8 mouse cellular contexts compared by ENCODE assay signal in genomic region chr8:72136302-72136978, GRCm38 (mm10). TPM values are rescaled to one million over a fixed set of nuclear protein-coding genes. Genes with fewer than 3 reads are reported as not detected.
DNase-seq lines count a peak whose midpoint lies in the region; ATAC-seq and TF ChIP-seq lines count a peak whose summit lies in the region.

No protein-coding gene starts in this region.

- no peaks in the 10 kb centered on the region for H3K27me3 ChIP-seq in forebrain, embryonic 15.5 days
- no peaks in the 10 kb centered on the region for H3K27me3 ChIP-seq in hindbrain, embryonic 10.5 days (ENCODE audit: insufficient read depth, poor library complexity, severe bottlenecking)
- H3K27me3 ChIP-seq in midbrain, embryonic 10.5 days (ENCODE audit: low read depth, poor library complexity, severe bottlenecking): no peaks in the 10 kb centered on the region

- peak overlapping the region; percentile 86 for H3K27ac ChIP-seq in ES-E14 (ENCODE audit: insufficient read depth, low read depth, low read length, poor library complexity, severe bottlenecking)
- peak overlapping the region; percentile 82 for H3K27ac ChIP-seq in forebrain, embryonic 15.5 days (replicated peaks)
- H3K27ac ChIP-seq in hindbrain, embryonic 10.5 days: peak overlapping the region; percentile 99
- peak overlapping the region; percentile 97 for H3K27ac ChIP-seq in midbrain, embryonic 10.5 days (replicated peaks)

- intact Hi-C loops in left cerebral cortex, postnatal 4 days (cut with DNase I): no loop called here

- peak overlapping the region; percentile 90 for H3K4me2 ChIP-seq in forebrain, embryonic 15.5 days (replicated peaks)

- in situ Hi-C loops in ES-E14 (cut with MboI; ENCODE audit: low sequenced_read_pairs in 2 of 2, unreplicated experiment in 2 of 2): no loop called here

- H3K9me3 ChIP-seq in ES-E14 (ENCODE audit: control insufficient read depth, insufficient read depth, low read depth, low read length): no peaks in the 10 kb centered on the region
- no peaks in the 10 kb centered on the region for H3K9me3 ChIP-seq in forebrain, embryonic 15.5 days
- H3K9me3 ChIP-seq in hindbrain, embryonic 10.5 days: no peaks in the 10 kb centered on the region
- no peaks in the 10 kb centered on the region for H3K9me3 ChIP-seq in midbrain, embryonic 10.5 days (replicated peaks)

- peak; percentile 66 for DNase-seq in ES-E14 (ENCODE audit: low read depth, low spot score)
- DNase-seq in adrenal gland, postnatal 4 days (ENCODE audit: low spot score in 2 of 2): peak; percentile 18 to 30
- peak; percentile 75 for DNase-seq in hindbrain, embryonic 10.5 days (ENCODE audit: low spot score)
- DNase-seq in left cerebral cortex, postnatal 4 days: peak; percentile 37
- DNase-seq in midbrain, embryonic 10.5 days (ENCODE audit: low spot score): peak; percentile 64
- peak; percentile 16 for DNase-seq in spleen, adult 12 weeks (ENCODE audit: low spot score)
- DNase-seq in c-Kit-positive CD71-positive TER-119-positive erythroid progenitor cells, embryonic 14.5 days (ENCODE audit: low spot score): no peak

- WGBS in forebrain, embryonic 15.5 days: under 1% methylated on average over 18 of the region's 18 CpGs
- 2% methylated on average over 18 of the region's 18 CpGs for WGBS in hindbrain, embryonic 10.5 days
- 2% methylated on average over 18 of the region's 18 CpGs for WGBS in midbrain, embryonic 10.5 days

- H3K4me1 ChIP-seq in ES-E14 (ENCODE audit: control insufficient read depth in 2 of 2, insufficient read depth in 2 of 2, low read length in 2 of 2, poor library complexity in 1 of 2): peaks cover 2 to 6% of the 10 kb centered on the region in 2 experiments; a peak in 2 of 4 replicates
- peaks cover 25% of the 10 kb centered on the region for H3K4me1 ChIP-seq in forebrain, embryonic 15.5 days
- H3K4me1 ChIP-seq in hindbrain, embryonic 10.5 days (replicated peaks): peaks cover 42% of the 10 kb centered on the region
- H3K4me1 ChIP-seq in midbrain, embryonic 10.5 days: peaks cover 23% of the 10 kb centered on the region

- H3K4me3 ChIP-seq in ES-E14 (ENCODE audit: insufficient read depth in 1 of 2, low read depth in 1 of 2, low read length in 2 of 2, poor library complexity in 1 of 2, severe bottlenecking in 1 of 2): peak overlapping the region; percentile 94 to 97
- peak overlapping the region; percentile 82 for H3K4me3 ChIP-seq in forebrain, embryonic 15.5 days
- peak overlapping the region; percentile 88 for H3K4me3 ChIP-seq in hindbrain, embryonic 10.5 days
- H3K4me3 ChIP-seq in midbrain, embryonic 10.5 days: peak overlapping the region; percentile 89

- H3K36me3 ChIP-seq in ES-E14 (ENCODE audit: control insufficient read depth, insufficient read depth, low read length, poor library complexity, severe bottlenecking): peaks cover 11% of the 10 kb centered on the region
- H3K36me3 ChIP-seq in forebrain, embryonic 15.5 days: peaks cover 24% of the 10 kb centered on the region
- peaks cover 37% of the 10 kb centered on the region for H3K36me3 ChIP-seq in hindbrain, embryonic 10.5 days
- H3K36me3 ChIP-seq in midbrain, embryonic 10.5 days: peaks cover 39% of the 10 kb centered on the region

- peak; percentile 31 for ATAC-seq in forebrain, embryonic 15.5 days (replicated peaks)

- peak overlapping the region; percentile 93 for H3K9ac ChIP-seq in ES-E14 (ENCODE audit: insufficient read depth, low read depth, low read length, poor library complexity, severe bottlenecking)
- peak overlapping the region; percentile 87 for H3K9ac ChIP-seq in forebrain, embryonic 15.5 days (replicated peaks)

TF ChIP-seq in ES-E14, 5 proteins besides CTCF, POLR2A, EP300 and RAD21:
- TF ChIP-seq ZC3H11A (IDR thresholded peaks at IDR 0.05; ENCODE audit: borderline replicate concordance, low read depth, low read length): no peak
- no peak for TF ChIP-seq ZNF384 (IDR thresholded peaks at IDR 0.05; ENCODE audit: low read depth, low read length)
- TF ChIP-seq MAFK (IDR thresholded peaks at IDR 0.05; ENCODE audit: insufficient read depth, low read depth, low read length): no peak
- no peak for TF ChIP-seq CHD2 (IDR thresholded peaks at IDR 0.05; ENCODE audit: low read depth, low read length)
- TF ChIP-seq HCFC1 (IDR thresholded peaks at IDR 0.05; ENCODE audit: borderline replicate concordance, insufficient read depth, low read length): no peak

RNA-seq across cellular contexts. Expression of gene Tpm4, which starts 1.7 kb away (rescaled TPM):
- 72.9 and 146 TPM in 2 replicates for total RNA-seq in ES-E14 (2012; rRNA removed)
- 100 to 1,000 TPM; 232 to 267 TPM for total RNA-seq in adrenal gland, postnatal 4 days (2021)
- 221 TPM in 2 replicates for polyA plus RNA-seq in forebrain, embryonic 15.5 days (2015; fragmentation: Nextera tagmentation; extraction: Ambion mirVana)
- polyA plus RNA-seq in hindbrain, embryonic 10.5 days (2016; fragmentation: Nextera tagmentation; extraction: Ambion mirVana): 481 and 624 TPM in 2 replicates
- total RNA-seq in left cerebral cortex, postnatal 4 days (2021): 10 to 100 TPM; 74.1 to 78.5 TPM
- polyA plus RNA-seq in midbrain, embryonic 10.5 days (2016; fragmentation: Nextera tagmentation; extraction: Ambion mirVana): 560 and 595 TPM in 2 replicates

RNA-seq across cellular contexts. Expression of gene Rab8a, which starts 24.6 kb away (rescaled TPM):
- total RNA-seq in ES-E14 (2012; rRNA removed): 54.0 and 73.2 TPM in 2 replicates
- total RNA-seq in adrenal gland, postnatal 4 days (2021): 10 to 100 TPM; 64.1 to 67.7 TPM
- 100 and 103 TPM in 2 replicates for polyA plus RNA-seq in forebrain, embryonic 15.5 days (2015; fragmentation: Nextera tagmentation; extraction: Ambion mirVana)
- polyA plus RNA-seq in hindbrain, embryonic 10.5 days (2016; fragmentation: Nextera tagmentation; extraction: Ambion mirVana): 141 and 155 TPM in 2 replicates
- total RNA-seq in left cerebral cortex, postnatal 4 days (2021): 10 to 100 TPM; 49.6 to 55.4 TPM
- polyA plus RNA-seq in midbrain, embryonic 10.5 days (2016; fragmentation: Nextera tagmentation; extraction: Ambion mirVana): 133 and 145 TPM in 2 replicates

RNA-seq across cellular contexts. Expression of gene Olfr374, which starts 29.6 kb away (rescaled TPM):
- 0.48 and 0.54 TPM in 2 replicates for total RNA-seq in ES-E14 (2012; rRNA removed)
- not detected for total RNA-seq in adrenal gland, postnatal 4 days (2021)
- polyA plus RNA-seq in forebrain, embryonic 15.5 days (2015; fragmentation: Nextera tagmentation; extraction: Ambion mirVana): not detected in 2 replicates
- polyA plus RNA-seq in hindbrain, embryonic 10.5 days (2016; fragmentation: Nextera tagmentation; extraction: Ambion mirVana): not detected in 2 replicates
- under 1 TPM in 1 of 2 experiments, not detected in 1; 0.04 TPM for total RNA-seq in left cerebral cortex, postnatal 4 days (2021)
- polyA plus RNA-seq in midbrain, embryonic 10.5 days (2016; fragmentation: Nextera tagmentation; extraction: Ambion mirVana): not detected in 2 replicates

RNA-seq across cellular contexts. Expression of gene Hsh2d, which starts 53.0 kb away (rescaled TPM):
- 0.42 and 0.45 TPM in 2 replicates for total RNA-seq in ES-E14 (2012; rRNA removed)
- not detected for total RNA-seq in adrenal gland, postnatal 4 days (2021)
- polyA plus RNA-seq in forebrain, embryonic 15.5 days (2015; fragmentation: Nextera tagmentation; extraction: Ambion mirVana): not detected in 2 replicates
- not detected in 2 replicates for polyA plus RNA-seq in hindbrain, embryonic 10.5 days (2016; fragmentation: Nextera tagmentation; extraction: Ambion mirVana)
- not detected for total RNA-seq in left cerebral cortex, postnatal 4 days (2021)
- polyA plus RNA-seq in midbrain, embryonic 10.5 days (2016; fragmentation: Nextera tagmentation; extraction: Ambion mirVana): 0.07 TPM in 1 of 2 replicates, not detected in the other

RNA-seq across cellular contexts. Expression of gene Olfr373, which starts 53.5 kb away (rescaled TPM):
- 0.13 TPM in 1 of 2 replicates, not detected in the other for total RNA-seq in ES-E14 (2012; rRNA removed)
- under 1 TPM in 1 of 2 experiments, not detected in 1; 0.08 TPM for total RNA-seq in adrenal gland, postnatal 4 days (2021)
- not detected in 2 replicates for polyA plus RNA-seq in forebrain, embryonic 15.5 days (2015; fragmentation: Nextera tagmentation; extraction: Ambion mirVana)
- 0.04 TPM in 1 of 2 replicates, not detected in the other for polyA plus RNA-seq in hindbrain, embryonic 10.5 days (2016; fragmentation: Nextera tagmentation; extraction: Ambion mirVana)
- not detected for total RNA-seq in left cerebral cortex, postnatal 4 days (2021)
- 0.02 TPM in 1 of 2 replicates, not detected in the other for polyA plus RNA-seq in midbrain, embryonic 10.5 days (2016; fragmentation: Nextera tagmentation; extraction: Ambion mirVana)
